14 mouse cellular contexts compared by ENCODE assay signal in genomic region chr9:118984650-118985432, GRCm38 (mm10). TPM values are rescaled to one million over a fixed set of nuclear protein-coding genes. Genes with fewer than 3 reads are reported as not detected.
DNase-seq lines count a peak whose midpoint lies in the region; ATAC-seq lines count a peak whose summit lies in the region.
"Had no signal": no experiment of that assay in that cellular context is flagged by ENCODE, and none has a peak within 500 bp of the region (broad histone marks: within the 10 kb centered on the region; RNA-seq: fewer than 3 reads in every experiment).

No protein-coding gene starts in this region.

- H3K4me1 ChIP-seq in kidney, embryonic 14.5 days (ENCODE audit: control insufficient read depth, insufficient read depth, low read length): peaks cover 59% of the 10 kb centered on the region
- H3K4me1 ChIP-seq in intestine, embryonic 16.5 days (ENCODE audit: control insufficient read depth, insufficient read depth, low read length): peaks cover 24% of the 10 kb centered on the region

- H3K4me2 ChIP-seq in kidney, embryonic 14.5 days (replicated peaks; ENCODE audit: low read depth, low read length): no peak overlapping the region
- H3K4me2 ChIP-seq in intestine, embryonic 16.5 days (ENCODE audit: low read depth, low read length): no peak overlapping the region
- H3K4me2 ChIP-seq: liver, embryonic 12.5 days had no signal

- 0 out of 2 replicates have a peak overlapping the region, but pooled peaks have one; percentile 6 for H3K27ac ChIP-seq in kidney, embryonic 14.5 days (ENCODE audit: low read depth, low read length)
- peak overlapping the region; percentile 73 for H3K27ac ChIP-seq in intestine, embryonic 16.5 days (ENCODE audit: low read length)
- H3K27ac ChIP-seq: liver, embryonic 12.5 days had no signal

- H3K36me3 ChIP-seq in kidney, embryonic 14.5 days (ENCODE audit: control insufficient read depth, insufficient read depth, low read length): no peaks in the 10 kb centered on the region
- H3K36me3 ChIP-seq in intestine, embryonic 16.5 days (ENCODE audit: control insufficient read depth, insufficient read depth, low read length): no peaks in the 10 kb centered on the region
- H3K36me3 ChIP-seq: forebrain, embryonic 10.5 days; liver, embryonic 12.5 days had no signal

- H3K4me3 ChIP-seq in kidney, embryonic 14.5 days (ENCODE audit: low read length): no peak overlapping the region
- no peak overlapping the region for H3K4me3 ChIP-seq in intestine, embryonic 16.5 days (ENCODE audit: low read length)
- H3K4me3 ChIP-seq: forebrain, embryonic 10.5 days; liver, embryonic 12.5 days had no signal

- ATAC-seq in kidney, embryonic 14.5 days (ENCODE audit: low FRiP score, low TSS enrichment): no peak
- peak; percentile 75 for ATAC-seq in intestine, embryonic 16.5 days
- 0 out of 2 replicates have a peak, but pooled peaks have one; percentile 14 for ATAC-seq in megakaryocyte, adult 5-6 weeks (ENCODE audit: poor library complexity, severe bottlenecking)
- ATAC-seq: hindbrain, postnatal 0 days; liver, embryonic 12.5 days had no signal

- DNase-seq in kidney, adult 8-10 months: no peak
- peak; percentile 40 for DNase-seq in ZHBTc4 (ENCODE audit: low read depth, low spot score)
- DNase-seq in layer of hippocampus, postnatal 36 days: no peak
- DNase-seq in cerebellum, postnatal 25 days: no peak
- DNase-seq: cerebellum, adult 11 months; gastrocnemius, postnatal 36 days; heart, postnatal 10 days; retina, postnatal 1 day had no signal

- H3K27me3 ChIP-seq in kidney, embryonic 14.5 days (ENCODE audit: control insufficient read depth, insufficient read depth, low read length): no peaks in the 10 kb centered on the region
- H3K27me3 ChIP-seq in intestine, embryonic 16.5 days (replicated peaks; ENCODE audit: control insufficient read depth, insufficient read depth, low read length): no peaks in the 10 kb centered on the region
- H3K27me3 ChIP-seq: liver, embryonic 12.5 days had no signal

- no peaks in the 10 kb centered on the region for H3K9me3 ChIP-seq in kidney, embryonic 14.5 days (ENCODE audit: control insufficient read depth, low read length)
- no peaks in the 10 kb centered on the region for H3K9me3 ChIP-seq in intestine, embryonic 16.5 days (ENCODE audit: control insufficient read depth, low read length)
- H3K9me3 ChIP-seq: forebrain, embryonic 10.5 days; liver, embryonic 12.5 days had no signal

- no peak overlapping the region for H3K9ac ChIP-seq in kidney, embryonic 14.5 days (ENCODE audit: low read depth, low read length)
- 0 out of 2 replicates have a peak overlapping the region, but pooled peaks have one; percentile 12 for H3K9ac ChIP-seq in intestine, embryonic 16.5 days (ENCODE audit: low read depth, low read length)
- H3K9ac ChIP-seq: liver, embryonic 12.5 days had no signal

- WGBS in kidney, embryonic 14.5 days: 64% methylated on average over 15 of the region's 15 CpGs
- 50% methylated on average over 15 of the region's 15 CpGs for WGBS in intestine, embryonic 16.5 days

RNA-seq across cellular contexts. Expression of gene Ctdspl, which starts 58.6 kb away (rescaled TPM):
- 25.3 and 31.2 TPM in 2 replicates for polyA plus RNA-seq in kidney, embryonic 14.5 days (2014; fragmentation: Nextera tagmentation; extraction: Ambion mirVana)
- polyA plus RNA-seq in intestine, embryonic 16.5 days (2015; fragmentation: Nextera tagmentation; extraction: Ambion mirVana): 17.6 and 18.8 TPM in 2 replicates
- total RNA-seq in megakaryocyte, adult 5-6 weeks (2015): 17.3 and 17.8 TPM in 2 replicates
- total RNA-seq in megakaryocyte, adult 5-6 weeks (2017): 8.5 and 9.8 TPM in 2 replicates
- total RNA-seq in layer of hippocampus, postnatal 36 days (2021): 10 to 100 TPM; 24.1 to 28.5 TPM
